Mouse (Mus musculus) gastrocnemius, postnatal 14 days (tissue): Measurements from ENCODE around the gene Gas7. TPM values are rescaled to one million over a fixed set of nuclear protein-coding genes. Genes with fewer than 3 reads are reported as not detected.

Experiments used
- DNase-seq: peaks from one replicate; pipeline ENCODE4 v3.0.0; 2021; ENCODE audit warnings: mixed read lengths
- intact Hi-C: fragments of 180-260 bp; cut with DNase I; formaldehyde crosslinking; loops from one replicate; pipeline ENCODE4 v1.15.1; 2025; ENCODE audit warnings: low total_unique reads
- total RNA-seq, 2 experiments: library from RNA; stranded (reverse); gene quantifications; 2 replicates each; pipeline ENCODE4 v1.2.3; 2021

Gene Gas7
- total RNA-seq, 2 experiments from 2014 or later = 11.6 to 20.0 TPM

DNA sequence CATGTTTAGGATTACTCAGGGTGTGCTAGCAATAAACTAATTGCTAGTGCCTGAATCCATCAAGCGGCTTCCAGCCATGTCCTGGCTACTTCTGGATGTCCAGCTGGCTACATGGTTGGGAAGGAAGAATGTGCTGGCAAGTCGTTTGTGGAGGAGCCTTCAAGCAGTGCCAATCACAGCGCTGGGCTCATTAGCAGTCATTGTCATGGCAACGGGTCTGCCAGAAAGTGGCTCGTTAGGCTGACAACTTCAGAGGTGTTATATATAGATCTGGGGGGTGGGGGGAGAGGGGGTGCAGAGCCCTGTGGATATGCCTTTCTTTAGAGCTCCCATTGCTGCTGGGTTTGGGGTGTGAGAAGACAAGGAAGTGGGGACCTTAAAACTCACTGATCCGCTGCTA, 141.0 kb downstream of the Gas7 start:
- DNase-seq = no peak
- intact Hi-C loops = no loop called here

DNA sequence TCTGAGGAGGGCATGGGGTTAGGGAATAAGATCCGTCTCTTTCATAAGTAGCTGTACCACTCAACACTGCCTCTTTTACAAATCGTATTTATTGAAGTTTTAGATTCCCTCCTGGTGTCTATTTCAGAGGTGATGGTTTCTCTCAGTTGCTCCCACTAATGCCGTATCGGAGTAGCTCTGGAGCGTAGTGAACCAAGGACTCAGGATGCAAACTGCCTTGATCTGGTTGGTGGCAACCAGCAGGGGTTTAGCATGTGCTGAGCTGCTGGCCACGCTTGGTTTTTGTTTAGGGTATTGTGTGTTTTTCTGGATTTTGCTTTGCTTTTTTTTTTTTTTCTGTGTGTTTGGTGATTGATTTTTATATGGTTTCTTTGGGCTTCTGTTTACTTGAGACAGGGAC, 141.6 kb downstream of the Gas7 start:
- intact Hi-C loops = no loop called here
- DNase-seq = no peak

DNA sequence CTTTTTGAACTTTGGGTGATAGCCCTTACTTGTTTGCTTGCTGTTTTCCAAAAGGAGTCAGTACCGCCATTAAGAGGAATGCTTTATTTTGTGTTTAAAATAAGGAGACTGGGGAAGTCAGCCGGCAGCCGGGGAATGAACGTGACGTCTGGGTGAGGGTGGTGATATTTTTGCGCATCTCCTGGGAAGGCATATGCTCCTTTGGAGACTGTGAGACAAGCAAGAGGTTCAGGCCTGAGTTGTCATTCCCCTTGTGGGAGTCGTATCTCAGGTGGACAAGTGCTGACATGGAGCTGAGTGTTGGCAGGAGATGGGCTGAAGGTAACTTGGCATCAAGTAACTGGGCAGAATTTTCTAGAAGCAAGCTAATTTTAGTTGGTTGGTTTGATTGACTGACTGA, 142.2 kb downstream of the Gas7 start:
- no peak for DNase-seq
- intact Hi-C loops = no loop called here

DNA sequence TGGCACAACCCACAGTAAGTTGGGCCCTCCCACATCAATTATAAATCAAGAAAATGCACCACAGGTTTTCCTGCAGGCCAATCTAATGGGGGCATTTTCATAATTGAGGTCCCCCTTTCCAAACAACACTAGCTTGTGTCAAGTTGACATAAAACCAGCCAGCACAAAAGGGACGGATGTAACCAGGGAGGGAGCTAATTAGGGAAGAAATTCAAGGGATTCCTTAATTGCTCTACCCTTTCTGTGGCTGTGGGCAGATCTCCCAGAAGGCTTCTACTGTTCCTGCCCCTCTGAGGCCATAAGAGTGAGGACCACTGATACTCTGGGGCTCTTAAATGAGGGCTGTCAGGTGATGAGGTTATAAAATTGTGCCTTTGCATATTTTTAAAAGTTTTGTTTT, 143.9 kb downstream of the Gas7 start:
- intact Hi-C loops = no loop called here
- no peak for DNase-seq

DNA sequence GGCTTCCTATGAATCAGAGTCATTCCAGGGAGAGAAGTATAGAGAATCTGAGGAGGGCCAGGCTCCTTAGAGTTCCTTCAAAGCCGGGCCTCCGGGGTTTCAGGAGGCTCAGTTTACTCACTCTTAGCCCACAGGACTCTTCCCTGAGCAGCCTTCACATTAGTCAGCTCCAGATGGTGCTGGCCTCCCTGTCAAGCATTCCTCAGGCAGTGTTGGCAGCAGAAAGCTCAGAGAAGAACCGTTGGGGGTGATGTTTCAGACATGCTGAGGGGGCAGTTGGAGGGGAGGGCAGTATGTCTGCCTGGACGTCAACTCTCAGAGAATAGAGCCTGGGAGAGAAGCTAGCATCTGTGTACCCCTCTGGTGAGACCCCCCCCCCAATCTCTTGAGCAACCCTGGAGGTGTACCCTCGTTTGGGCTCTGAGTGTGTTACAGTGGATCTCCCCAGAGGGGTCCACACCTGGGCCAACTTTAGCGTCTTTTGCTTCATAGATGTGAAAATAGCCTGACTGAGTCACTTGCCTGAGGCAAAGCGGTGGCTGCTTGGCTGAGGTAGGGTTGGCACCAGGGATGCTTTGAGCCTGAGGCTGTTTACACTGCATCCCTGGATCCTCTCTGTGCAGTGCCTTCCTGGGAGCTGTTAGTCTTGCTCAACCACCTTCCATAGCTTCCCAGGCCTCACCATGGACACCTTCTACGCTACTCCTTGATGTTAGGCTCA, 145.6 kb downstream of the Gas7 start:
- no peak for DNase-seq
- intact Hi-C loops = no loop called here

DNA sequence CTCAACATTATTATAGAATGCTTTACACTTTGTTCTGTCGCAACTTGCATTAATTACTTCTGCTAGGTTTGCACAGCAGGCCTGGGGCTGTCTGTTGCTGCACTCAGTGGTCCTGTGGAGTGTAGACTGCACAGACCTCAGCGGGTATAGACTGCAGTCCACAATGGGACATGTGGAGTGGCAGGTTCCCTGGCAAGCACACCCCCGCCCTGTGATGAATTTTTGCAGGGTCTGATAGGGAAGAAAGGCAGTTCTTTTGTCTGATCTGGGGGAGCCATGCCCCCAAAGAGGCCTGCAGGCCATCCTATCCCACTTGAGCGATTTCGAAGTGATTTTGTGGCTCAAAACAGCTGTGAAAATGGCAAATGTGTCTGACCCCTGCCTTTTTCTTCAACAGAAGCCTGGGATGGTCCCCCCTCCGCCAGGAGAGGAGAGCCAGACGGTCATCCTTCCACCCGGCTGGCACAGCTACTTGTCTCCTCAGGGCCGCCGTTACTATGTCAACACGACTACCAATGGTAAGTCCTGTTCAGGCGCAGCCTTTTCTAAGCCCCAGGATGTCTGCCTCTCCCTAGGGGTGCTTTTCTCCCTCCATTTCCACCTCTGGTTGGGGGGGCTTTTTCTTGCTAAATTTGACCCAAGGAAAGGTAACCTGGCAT, 147.6 kb downstream of the Gas7 start:
- intact Hi-C loops = no loop called here

DNA sequence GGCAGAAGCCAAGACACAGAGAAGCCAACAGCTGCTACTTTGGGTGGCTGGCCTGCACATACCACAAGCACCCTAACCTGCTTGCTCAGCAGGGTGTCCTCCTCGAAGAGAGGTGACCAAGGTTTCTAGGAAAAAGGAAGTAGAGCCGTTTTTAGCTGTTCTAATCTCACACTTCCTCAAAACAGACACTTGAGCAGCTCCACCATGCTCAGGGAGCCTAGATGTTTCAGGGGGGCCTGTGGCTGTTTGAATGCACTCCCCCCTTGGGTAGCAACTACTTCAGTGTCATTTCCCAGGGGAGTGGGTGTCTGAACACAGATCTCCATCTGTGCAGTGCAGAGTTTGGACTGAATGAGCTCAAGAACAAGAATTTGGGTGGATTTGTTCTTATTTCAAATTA, 149.2 kb downstream of the Gas7 start:
- intact Hi-C loops = no loop called here
- no peak for DNase-seq

More for the DNA sequence above, 147.6 kb downstream of the Gas7 start:
- DNase-seq = no peak

DNA sequence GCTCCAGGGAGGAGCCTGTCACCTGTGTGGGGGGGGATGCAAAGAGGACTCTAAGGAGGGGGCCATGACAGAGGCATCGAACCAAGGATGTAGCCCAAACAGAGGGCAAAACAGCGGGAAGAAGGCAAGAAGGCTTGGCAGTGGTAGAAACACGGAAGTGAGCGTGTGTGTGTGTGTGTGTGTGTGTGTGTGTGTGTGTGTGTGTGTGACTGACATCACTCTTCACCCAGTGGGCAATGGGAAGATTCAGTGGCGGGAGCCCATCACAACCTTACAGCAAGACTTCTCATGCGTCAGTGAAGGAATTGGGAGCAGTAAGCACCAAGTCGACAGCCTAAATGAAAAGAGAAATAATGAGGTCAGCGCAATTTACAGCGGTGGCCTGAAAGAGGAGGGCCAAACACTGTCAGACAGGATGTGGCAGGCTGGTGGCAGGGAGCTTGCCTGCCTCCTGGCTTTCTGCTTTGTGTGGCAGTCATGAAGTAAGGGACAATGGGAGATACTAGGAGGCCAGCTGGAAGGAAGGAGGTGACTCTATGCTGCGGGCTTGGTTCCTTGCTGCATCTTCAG, 153.0 kb downstream of the Gas7 start:
- no peak for DNase-seq

DNA sequence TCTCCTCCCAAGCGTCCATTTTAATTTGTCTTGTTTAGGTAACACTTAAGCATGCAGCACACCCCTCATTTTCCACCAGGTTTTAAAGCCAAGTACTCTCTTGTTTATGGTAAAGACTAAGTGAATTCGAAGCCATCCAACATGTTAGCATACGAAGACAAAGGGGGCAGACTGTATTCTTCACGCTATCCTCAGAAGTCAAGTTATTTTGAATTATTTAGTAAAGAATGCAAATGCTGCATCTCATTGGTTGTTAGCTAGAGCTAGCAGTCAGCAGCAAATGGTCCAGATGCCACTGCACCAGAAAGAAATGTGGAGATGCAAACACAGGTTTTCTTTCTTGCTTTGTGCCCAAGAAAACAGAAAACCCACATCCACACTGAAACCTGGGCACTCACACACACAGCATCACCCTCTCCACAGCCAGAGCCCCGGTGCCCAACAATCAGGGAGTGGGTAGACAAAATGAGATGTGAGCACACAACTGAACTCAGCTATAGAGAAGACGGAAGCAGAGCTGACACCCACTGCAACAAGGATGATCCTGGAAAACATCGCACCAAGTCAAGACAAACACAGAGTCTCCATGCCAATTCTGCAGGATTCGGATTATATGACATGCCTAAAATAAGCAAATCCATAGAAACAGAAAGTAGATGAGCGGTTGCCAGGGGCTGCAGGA, 157.1 kb downstream of the Gas7 start:
- intact Hi-C loops = no loop called here
- no peak for DNase-seq

More for the DNA sequence above, 153.0 kb downstream of the Gas7 start:
- intact Hi-C loops = no loop called here

DNA sequence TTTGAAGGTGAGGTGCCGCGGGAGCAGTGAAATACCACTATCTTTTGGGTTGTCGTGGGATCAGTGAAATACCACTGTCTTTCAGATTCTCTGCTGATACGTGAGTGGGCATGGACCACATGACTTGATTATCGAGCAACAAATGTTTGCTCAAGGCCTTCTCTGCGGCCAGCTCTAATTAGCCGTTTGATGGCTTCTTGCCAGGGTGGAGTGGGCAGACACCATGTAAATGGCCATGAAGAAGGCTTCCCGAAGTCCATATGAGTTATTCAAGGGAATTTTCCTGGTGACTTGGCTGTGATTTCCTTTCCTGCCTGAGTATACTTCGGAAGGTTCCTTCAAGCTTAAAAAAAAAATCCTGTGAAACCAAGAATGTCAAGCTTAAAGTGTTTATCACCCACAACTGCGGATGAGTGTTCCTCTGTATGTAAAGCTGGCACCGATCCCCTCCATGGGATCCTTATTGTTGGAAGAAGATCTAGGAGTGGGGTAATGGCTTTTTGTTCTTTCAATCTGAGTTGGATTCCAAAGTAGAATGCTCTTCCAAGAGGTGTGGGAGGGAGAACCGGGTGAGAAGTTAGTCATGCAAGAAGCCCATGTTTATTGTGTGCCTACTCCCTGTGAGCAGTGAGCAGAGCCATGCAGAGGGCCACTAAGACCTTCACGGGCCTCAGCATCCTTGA, 161.5 kb downstream of the Gas7 start:
- intact Hi-C loops = no loop called here
- DNase-seq = no peak

DNA sequence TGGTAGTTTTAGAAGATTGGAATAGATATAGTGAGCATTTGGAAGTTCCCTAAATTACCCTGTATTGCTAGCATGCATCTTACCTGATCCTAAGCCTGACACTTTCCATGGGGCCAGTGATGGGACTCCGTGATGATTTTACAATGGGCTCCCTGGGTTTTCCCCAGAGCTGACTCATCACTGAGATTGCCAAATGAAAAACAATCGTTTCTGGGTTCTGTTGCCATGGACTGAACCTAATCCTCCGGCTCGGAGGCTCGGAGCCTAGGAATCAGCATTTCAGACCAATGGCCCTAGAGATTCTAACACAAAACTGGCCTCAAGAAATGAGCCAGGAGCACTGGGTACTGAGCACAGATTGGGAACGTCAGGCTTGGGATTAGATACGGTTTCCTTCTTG, 167.1 kb downstream of the Gas7 start:
- no peak for DNase-seq
- intact Hi-C loops = no loop called here

DNA sequence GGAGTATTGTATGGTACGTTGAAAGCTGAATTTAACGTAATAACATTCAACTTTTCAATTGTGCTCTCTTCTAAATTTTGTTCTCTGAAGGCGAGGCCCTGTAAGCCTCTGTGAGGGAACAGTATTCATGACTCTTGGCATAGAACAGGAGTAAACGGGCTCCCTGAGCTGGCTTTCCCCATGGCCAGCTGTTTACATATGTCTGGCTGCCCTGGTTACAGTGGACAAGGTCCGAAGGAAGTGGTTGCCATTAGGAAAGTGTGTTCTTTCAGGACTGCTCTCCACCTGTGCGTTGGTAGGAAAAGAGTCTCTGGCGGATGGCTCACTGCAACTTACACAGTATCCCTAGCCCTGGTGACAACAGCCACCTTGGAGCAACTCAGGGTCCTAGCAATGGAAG, 171.9 kb downstream of the Gas7 start:
- no peak for DNase-seq
- intact Hi-C loops = no loop called here

DNA sequence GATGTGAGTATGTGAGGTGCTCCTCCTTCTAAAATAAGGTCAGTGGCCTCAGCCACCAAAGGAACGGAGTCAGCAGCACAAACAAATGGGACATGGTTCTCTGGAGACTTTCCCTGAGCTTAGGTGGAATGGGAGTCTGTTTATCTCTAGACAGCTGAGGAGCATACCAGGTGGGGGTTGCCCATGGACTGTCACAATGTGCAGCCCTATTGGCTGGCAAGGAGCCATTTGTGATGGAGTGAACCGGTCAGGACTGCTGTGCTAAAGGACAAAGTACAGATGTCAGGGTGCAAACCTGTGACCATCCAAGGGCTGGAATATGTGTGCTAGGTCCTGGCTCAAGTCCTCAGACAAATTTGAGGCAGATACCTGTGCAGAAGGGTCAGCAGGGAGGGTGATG, 173.3 kb downstream of the Gas7 start:
- DNase-seq = no peak
- intact Hi-C loops = no loop called here

DNA sequence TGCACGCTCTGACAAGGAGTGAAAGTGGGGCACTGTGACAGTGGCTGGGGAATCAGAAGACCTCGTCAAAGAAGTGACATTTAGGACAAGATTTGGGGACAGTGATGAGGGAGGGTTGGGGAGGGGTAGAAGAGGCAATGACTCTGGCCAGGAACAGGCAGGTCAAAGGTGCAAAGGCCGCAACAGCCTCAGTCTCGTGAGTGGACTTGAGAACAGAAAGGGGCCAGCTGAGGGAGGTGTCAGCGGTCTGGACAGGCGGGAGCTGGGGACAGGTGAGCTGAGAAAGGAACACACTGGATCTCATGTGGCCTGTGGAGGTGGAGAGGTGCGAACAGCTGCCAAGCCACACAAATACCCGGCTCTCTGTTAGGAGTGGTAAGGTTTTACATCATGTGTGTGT, 177.7 kb downstream of the Gas7 start:
- DNase-seq = no peak
- intact Hi-C loops = no loop called here

DNA sequence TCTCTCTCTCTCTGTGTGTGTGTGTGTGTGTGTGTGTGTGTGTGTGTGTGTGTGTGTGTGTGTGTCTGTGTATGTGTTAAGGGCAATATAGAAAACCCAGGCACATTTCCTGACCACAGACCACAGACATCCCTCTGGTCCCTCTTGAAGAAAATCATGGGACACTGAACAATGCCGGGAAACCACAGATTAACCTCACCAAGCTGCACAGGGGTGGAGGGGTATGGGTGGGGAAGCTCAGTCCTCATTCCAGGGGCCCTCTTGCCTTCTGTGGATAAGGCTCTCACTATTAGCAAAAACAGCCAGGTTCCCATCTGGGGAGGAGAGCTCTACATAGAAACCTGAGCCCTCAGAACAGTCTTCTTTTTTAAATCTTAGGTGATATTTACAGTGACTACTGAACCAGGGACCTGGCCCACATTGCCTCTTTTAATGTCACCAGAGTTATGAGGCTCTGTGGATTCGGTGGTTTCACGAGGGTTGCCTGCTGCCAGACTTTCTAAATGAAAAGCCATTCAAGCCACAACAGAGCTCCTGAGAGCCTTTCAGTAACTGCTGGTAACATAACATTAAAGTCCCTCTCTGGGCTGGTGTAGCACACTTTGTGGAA, 178.5 kb downstream of the Gas7 start:
- intact Hi-C loops = no loop called here
- no peak for DNase-seq

DNA sequence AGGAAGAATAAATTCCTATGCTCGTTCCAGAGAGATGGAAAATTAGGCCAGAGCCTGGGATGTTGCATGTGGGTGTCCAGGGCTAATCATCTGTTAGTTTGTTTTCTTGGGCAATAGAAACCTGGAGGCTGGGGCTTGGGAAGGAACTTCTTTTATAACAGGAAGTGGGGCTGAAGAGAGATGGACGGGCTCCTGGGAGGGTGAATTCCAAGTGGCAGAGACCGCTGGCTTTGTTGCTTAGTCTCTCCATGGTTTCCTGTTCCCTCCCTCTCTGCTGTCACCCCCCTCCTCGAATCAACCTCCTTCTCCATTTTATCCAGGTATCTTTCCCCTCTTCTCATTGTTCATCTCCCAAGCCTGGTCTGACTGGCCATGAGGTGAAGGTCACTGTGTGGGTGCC, 181.0 kb downstream of the Gas7 start:
- intact Hi-C loops = no loop called here

DNA sequence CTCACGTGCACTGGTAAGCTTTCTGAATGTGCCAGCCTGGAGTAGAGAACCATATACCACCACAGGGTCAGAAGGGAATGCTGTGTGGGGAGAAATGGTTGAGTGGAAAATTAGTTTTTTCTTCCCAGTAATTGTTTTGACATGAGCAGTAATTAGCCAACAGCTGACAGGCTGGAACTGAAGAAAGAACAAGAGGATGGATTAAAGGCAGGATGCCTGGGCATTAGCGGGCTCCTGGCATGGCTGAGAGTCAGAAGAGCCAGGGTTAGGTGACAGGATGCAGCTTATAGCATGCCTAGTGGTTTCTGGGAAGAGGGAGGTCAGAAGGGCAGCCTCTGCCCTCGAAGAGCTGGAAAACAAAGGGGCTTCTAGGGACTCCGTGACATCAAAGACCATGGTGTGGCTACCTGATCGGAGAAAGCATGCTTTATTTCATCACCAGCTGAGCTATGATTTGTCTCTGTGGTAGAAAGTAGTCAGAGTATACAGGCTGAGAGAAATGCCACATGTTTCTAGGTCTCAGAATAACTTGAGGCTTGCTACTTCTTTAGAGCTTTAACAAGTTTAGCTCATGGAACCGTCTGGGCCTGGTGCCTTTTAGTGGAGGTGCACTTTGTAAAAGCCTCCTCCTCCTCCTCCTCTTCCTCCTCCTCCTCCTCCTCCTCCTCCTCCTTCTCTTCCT, 181.8 kb downstream of the Gas7 start:
- no peak for DNase-seq
- intact Hi-C loops = no loop called here

More for the DNA sequence above, 181.0 kb downstream of the Gas7 start:
- no peak for DNase-seq

DNA sequence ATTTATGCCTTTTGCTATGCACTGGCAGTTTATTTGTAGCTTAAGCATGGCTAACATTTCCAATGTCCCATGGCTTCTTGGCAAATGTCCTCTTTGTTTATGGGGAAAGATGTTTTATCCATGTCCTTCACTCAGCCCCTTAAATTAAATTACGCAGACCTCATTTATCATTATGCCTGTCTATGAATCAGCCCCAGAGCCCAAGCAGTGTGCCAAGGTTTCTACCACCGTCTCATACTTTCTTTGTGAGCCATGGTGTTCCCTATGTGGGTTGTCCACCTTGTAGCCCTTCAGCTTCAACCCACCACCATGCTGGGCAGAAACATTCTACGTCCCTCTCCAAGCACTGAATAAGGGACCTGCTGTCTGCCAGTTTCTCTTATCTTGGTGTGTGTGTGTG, 183.2 kb downstream of the Gas7 start:
- intact Hi-C loops = no loop called here
- DNase-seq = no peak

DNA sequence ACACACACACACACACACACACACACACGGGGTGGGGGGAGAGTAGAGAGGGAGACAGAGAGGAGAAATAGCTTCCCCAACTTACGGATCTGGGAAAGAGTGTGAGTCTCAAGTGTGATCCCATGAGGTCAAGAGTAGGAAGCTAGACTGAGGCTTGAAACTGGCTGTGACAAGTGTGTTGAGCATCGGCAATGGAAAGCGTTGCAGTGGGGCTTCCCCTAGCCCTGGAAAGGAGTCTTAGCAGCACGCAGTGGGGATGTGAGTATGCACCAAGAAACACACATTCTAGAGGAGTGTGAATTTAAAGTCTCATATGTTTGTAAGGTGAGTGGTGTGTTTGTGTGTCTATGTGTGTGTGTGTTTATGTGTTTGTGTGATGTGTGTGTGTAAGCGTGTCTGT, 185.1 kb downstream of the Gas7 start:
- intact Hi-C loops = loop anchor here (10.0 kb wide), 1 partner anchor 105 kb away; no protein-coding TSS in a partner anchor
- DNase-seq = no peak
